Mouse (Mus musculus): ENCODE results near the gene I830077J02Rik.
"Not testable (repeated sequence)": the region's sequence is repeated elsewhere in the genome, so short reads cannot be mapped to it uniquely, and the experiment has no call there.

The I830077J02Rik gene

GRCm38 (mm10) chr3:105921959-105922358 lies 10.5 kb downstream of the I830077J02Rik start:
- in situ Hi-C loops (cut with MboI, MseI): no loop called here

GRCm38 (mm10) chr3:105920743-105921142 lies 11.7 kb downstream of the I830077J02Rik start:
- in situ Hi-C loops (cut with MboI, MseI): not testable (repeated sequence)

DNA sequence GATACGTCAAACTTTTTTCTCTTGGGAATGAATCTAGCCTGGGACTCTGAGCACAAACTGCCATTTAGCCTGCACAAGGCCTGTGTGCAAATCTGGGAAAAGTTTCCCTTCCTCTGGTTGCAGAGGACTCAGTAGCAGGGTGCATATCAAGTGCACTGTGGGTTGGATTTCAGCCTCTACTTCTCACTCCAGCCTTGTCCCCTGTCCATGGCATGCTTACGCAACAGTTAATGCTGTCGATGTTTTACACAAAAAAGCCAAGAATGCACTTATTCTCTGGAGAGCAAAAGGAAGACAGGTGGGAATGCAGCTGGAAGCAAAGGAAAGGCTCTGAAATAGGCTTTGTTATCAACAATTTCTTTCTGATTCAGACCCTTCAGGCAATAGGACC lies 14.1 kb downstream of the I830077J02Rik start:
- in situ Hi-C loops (cut with MboI, MseI): no loop called here

DNA sequence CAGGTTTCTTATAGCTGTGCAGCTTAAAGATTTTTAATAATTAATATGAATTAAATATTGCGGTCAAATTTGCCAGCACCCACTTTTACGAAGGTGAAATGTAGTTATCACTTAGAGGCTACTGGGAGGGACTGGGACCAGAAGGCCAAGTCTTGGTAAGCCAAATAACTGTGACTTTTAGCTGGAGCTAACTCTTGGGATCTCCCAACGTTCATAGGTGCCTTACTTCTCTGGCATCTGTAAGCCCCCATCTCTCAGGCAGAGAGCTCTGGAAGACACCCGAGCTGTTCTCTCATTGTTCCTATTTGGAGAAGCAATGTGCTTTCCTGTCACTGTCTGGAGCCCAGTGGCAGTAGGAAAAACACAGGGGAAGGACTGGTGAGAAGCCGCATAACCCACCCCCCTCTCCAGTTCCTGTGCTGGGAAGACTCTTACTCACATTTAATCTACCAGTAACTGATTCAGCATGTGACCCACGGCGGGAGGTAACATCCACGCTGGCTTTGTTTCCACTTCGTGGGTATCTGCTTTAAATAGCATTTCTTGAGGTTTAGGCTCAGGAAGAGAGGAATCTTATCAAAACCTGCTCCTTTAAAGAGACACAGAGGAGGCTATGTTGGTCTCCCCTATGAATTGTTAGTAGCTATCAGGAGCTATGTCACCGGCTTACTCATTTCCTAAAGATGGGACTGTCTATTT lies 14.7 kb downstream of the I830077J02Rik start:
- in situ Hi-C loops (cut with MboI, MseI): no loop called here

- in situ Hi-C loops (cut with MboI, MseI): not testable (repeated sequence)
These were observed 16.0 kb downstream of the I830077J02Rik start for GRCm38 (mm10) chr3:105916455-105916854.

GRCm38 (mm10) chr3:105915281-105915680 lies 17.2 kb downstream of the I830077J02Rik start:
- in situ Hi-C loops (cut with MboI, MseI): no loop called here

- in situ Hi-C loops (cut with MboI, MseI): no loop called here
These were observed 18.4 kb downstream of the I830077J02Rik start for GRCm38 (mm10) chr3:105913839-105914681.

- in situ Hi-C loops (cut with MboI, MseI): no loop called here
These were observed 20.2 kb downstream of the I830077J02Rik start for GRCm38 (mm10) chr3:105912097-105912880.

GRCm38 (mm10) chr3:105910519-105911190 lies 21.8 kb downstream of the I830077J02Rik start:
- in situ Hi-C loops (cut with MboI, MseI): no loop called here

DNA sequence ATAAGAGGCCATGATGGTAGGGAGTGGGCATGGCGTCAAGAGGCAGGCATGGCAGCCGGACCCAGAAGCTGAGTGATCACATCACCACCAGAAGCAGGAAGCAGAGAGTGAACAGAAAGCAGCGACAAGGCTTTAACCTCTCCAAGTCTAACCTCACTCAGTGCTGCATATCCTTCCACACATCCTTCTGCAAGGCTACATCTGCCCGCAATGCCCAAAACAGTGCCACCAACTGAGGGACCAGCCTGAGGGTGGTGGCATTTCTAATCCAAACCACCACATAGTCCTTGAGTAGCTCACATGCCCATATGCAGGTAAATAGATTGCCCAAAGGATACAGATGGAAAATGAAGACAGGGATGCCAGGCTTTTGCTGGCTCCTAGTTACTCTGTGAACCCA lies 23.5 kb downstream of the I830077J02Rik start:
- in situ Hi-C loops (cut with MboI, MseI): no loop called here

- in situ Hi-C loops (cut with MboI, MseI): no loop called here
These were observed 24.4 kb downstream of the I830077J02Rik start for GRCm38 (mm10) chr3:105907956-105908655.

DNA sequence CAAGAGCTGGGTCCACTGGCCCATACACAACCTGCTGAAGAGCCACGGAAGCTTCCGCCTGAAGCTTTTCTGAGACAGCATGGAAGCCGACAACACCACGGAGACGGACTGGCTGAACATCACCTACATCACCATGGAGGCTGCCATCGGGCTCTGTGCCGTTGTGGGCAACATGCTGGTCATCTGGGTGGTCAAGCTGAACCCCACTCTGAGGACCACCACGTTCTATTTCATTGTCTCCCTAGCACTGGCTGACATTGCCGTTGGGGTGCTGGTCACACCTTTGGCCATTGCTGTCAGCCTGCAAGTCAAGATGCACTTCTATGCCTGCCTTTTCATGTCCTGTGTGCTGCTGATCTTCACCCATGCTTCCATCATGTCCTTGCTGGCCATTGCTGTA lies 27.7 kb downstream of the I830077J02Rik start:
- in situ Hi-C loops (cut with MboI, MseI): no loop called here

DNA sequence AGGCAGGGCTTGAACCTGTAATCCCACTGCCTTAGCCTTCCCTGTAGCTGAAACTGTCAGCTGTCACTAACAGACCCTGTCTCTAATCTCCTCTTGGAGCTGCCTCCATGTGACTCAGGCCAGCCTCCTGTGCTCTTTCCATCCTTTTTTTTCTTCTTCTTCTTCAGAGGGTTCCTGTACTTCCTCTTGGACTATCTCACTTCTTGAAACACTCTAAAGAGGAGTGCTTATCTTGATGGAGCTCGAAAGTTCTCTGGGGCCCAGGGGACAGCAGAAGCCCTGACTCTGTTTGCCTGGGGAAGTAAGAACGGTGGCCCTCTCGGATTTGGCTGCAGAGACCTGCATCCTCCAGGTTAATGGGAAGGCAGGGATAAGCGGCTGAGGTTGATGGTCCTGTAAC lies 28.3 kb downstream of the I830077J02Rik start:
- in situ Hi-C loops (cut with MboI, MseI): no loop called here

DNA sequence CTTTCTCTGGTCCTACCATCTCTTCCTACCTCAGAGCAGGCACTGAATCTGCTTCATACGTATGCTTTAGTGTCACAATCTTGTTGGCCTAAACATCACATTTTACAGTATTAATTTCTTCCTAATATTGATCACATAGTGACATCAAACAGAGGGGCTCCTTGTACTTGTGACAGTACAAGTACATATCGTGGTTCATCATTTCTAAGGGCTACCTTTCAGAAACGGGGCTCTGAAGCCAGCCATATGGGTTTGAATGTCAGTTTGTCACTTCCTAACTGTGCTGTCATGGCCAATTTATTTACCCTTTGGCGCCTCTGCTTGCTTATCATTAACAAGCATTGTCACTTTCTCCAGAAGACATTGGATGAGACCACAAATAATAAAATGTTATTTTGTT lies 31.0 kb downstream of the I830077J02Rik start:
- in situ Hi-C loops (cut with MboI, MseI): no loop called here

DNA sequence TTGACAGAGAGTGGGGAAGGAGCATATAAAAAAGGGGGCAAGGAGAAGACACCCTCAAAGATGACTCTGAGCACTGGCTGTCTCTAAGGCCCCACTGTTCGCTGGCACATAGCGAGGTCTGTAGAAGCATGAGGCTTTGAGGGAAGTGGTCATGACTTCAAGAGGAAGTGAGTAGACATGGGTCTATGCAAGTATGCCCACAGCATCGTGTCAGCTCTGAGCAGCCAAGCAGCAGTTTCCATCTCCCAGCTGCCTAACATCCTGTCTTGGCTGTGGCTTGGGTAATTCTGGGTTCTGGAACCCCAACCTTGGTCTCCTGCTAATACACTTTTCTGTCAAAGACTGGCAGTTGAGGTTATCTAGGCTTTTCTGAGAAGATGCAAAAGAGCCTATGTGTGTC lies 31.7 kb downstream of the I830077J02Rik start:
- in situ Hi-C loops (cut with MboI, MseI): no loop called here

- in situ Hi-C loops (cut with MboI, MseI): no loop called here
These were observed 32.2 kb downstream of the I830077J02Rik start for GRCm38 (mm10) chr3:105900266-105900665.

- in situ Hi-C loops (cut with MboI, MseI): loop anchor here (5.0 to 10.0 kb wide), 5 partner anchors 58 to 212 kb away; partner anchors contain the start of genes Ddx20 (in 2 of the 2), Rap1a (in 1 of the 2) and Wdr77 (in 1 of the 2)
These were observed 32.9 kb downstream of the I830077J02Rik start for GRCm38 (mm10) chr3:105899394-105900147.

DNA sequence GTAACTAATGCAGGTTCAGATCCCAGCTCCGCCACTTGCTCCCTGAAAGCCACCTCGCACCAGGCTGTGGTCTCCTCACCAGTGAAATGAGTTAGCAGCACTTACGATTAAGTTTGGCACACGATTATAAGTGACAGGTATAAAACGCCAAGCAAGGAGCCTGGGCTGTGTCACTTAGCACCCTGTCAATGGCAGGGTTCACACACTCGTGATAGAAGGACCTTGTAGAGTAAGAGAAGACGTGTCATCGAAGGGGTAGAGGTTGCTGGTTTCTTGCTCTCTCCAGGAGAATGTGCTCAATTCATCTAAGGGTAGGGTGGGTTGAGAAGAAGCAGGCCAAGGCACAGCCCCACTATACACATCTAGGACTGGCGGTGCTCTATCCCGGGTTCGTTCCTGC lies 33.6 kb downstream of the I830077J02Rik start:
- in situ Hi-C loops (cut with MboI, MseI): loop anchor here (5.0 to 10.0 kb wide), 5 partner anchors 58 to 212 kb away; partner anchors contain the start of genes Ddx20 (in 2 of the 2), Rap1a (in 1 of the 2) and Wdr77 (in 1 of the 2)

DNA sequence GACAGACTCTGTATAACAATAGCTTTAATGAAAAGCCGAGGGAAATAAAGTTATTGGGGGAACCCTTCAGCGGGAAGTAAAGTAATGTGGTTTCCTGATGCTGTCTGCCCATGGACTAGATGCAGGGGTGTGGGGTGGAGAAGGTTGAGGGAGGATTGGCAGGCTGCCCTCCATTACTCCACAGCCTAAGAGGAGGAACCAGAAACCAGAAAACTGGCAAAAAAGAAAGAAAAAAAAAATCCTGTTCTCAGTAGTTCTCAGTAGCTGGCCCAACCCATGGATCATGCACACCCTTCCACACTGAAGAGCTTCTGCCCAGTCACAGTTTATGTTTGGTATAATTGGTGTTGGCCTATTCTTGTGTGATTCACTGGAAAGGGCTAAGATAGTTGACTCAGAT lies 34.1 kb downstream of the I830077J02Rik start:
- in situ Hi-C loops (cut with MboI, MseI): loop anchor here (5.0 to 10.0 kb wide), 5 partner anchors 59 to 211 kb away; partner anchors contain the start of genes Ddx20 (in 2 of the 2), Rap1a (in 1 of the 2) and Wdr77 (in 1 of the 2)

Measured in T-helper 17 cell (primary cell).